Mouse (Mus musculus): ENCODE measurements around the gene Kif21b.

DNA sequence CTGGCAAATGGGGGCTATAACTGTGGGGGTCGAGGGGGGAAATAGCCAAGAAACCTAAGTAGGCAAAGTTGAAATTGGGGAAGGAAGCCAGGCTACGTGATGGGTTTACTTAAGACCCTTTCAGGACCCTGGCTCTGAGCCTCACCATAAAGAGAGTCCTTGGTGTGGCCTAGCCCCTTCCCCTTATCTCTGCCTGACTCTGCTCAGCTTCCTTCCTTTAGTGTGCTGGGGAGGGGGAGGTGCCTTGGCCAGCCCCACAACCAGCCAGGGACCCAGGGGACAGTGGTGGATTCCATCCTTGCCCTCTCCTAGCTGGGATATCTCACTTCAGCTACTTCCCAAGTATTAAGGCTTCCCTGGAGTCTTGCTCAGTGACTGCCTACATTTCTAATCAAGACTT lies 3.4 kb downstream of the Kif21b start:
- TF ChIP-seq POLR2A (IDR thresholded peaks at IDR 0.05; ENCODE audit: low read depth, low read length) (no peak), CTCF (IDR thresholded peaks at IDR 0.05; ENCODE audit: extremely low read depth, insufficient read length, insufficient replicate concordance, low read depth, low read length) (no peak; the same call in 1 of the 2 replicates)

All from small intestine, adult 2 months (tissue).